Mouse (Mus musculus) cortical plate, adult 2 months (tissue): ENCODE measurements around the gene Fam213a. TPM values are rescaled to one million over a fixed set of nuclear protein-coding genes. Genes with fewer than 3 reads are reported as not detected.

Source experiments
- H3K27ac ChIP-seq: fragments of 200-500 bp; 2 replicates; pipeline ENCODE4 v1.5.1; 2012; ENCODE audit warnings: low read length, control low read depth, inconsistent platforms; ENCODE audit not compliant: insufficient read depth
- H3K4me1 ChIP-seq: fragments of 200-500 bp; 2 replicates; pipeline ENCODE4 v1.6.1; 2011; ENCODE audit warnings: low read length; ENCODE audit not compliant: control insufficient read depth, insufficient read depth
- H3K4me3 ChIP-seq: fragments of 200-500 bp; 2 replicates; pipeline ENCODE4 v1.5.1; 2011; ENCODE audit warnings: mild to moderate bottlenecking, low read length, control low read depth; ENCODE audit not compliant: insufficient read depth
- CTCF ChIP-seq: fragments of 200-500 bp; IDR thresholded peaks from 2 replicates; pipeline ENCODE4 v1.5.1; 2011; ENCODE audit warnings: mild to moderate bottlenecking, control low read depth, low read length; ENCODE audit not compliant: insufficient read depth; ENCODE audit errors: extremely low read depth
- POLR2A ChIP-seq: fragments of 200-500 bp; IDR thresholded peaks from 2 replicates; pipeline ENCODE4 v1.6.1; 2011; ENCODE audit warnings: mild to moderate bottlenecking, low read length, control low read depth; ENCODE audit not compliant: insufficient read depth; ENCODE audit errors: extremely low read depth
- polyA plus RNA-seq: library from polyadenylated mRNA; depleted of rRNA; stranded (reverse); fragments of >200 nt; gene quantifications from 2 replicates; pipeline ENCODE4 v1.2.3, GENCODE M21; 2012

The Fam213a gene
- polyA plus RNA-seq, 1 experiment, result 125 TPM

DNA sequence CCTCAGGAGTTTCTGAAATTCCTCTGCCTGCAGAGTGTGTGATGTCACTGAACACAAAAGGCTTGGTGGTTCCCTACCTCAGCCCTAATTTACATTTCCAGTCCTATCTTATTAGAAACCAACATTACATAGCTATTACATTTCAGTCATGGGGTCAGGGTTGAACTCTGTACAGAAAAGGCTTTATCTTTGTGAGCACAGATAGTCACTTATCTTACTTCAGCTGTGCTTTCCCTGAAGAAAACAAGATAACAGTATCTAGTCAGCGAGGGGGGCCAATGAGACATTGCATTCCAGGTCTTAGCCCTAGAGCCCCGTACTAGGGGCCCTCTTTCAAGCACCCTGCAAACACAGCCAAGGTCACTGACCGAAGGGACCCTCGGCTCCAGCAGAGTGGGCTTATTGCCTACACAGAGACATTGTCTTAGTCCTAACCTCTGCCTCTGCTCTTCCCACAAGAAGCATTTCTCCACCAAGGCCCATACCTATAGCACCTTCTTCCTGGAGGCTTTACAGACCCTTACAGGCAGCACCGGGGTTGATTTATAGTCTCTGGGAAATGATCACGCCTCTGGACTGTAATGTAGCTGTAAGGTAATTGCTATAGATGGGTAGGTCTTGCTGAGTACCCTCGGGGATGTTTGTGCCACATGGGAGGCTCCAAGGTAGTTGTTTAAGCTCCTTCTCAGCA lies 12.2 kb upstream of the Fam213a start:
- no peak overlapping the region for H3K4me3 ChIP-seq
- H3K4me1 ChIP-seq, result no peaks in the 10 kb centered on the region
- TF ChIP-seq CTCF (no peak), POLR2A (no peak)
- no peak overlapping the region for H3K27ac ChIP-seq

DNA sequence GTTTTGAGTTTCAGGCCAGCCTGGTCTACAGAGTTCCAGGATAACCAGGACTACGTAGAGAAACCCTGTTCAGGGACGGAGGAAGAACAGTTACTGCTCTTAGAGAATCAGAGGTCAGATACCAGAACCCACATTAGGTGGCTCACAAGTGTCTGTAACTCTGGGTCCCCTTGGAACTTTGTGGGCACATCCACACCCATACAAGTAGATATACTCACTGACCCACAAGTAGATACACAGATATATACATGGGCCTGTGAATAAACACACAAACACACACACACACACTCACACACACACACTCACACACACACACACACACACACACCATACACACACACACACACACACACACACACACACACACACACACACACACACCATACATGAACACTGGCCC lies 11.5 kb upstream of the Fam213a start:
- no peaks in the 10 kb centered on the region for H3K4me1 ChIP-seq
- H3K27ac ChIP-seq, result no peak overlapping the region
- TF ChIP-seq POLR2A (no peak), CTCF (no peak)
- no peak overlapping the region for H3K4me3 ChIP-seq

DNA sequence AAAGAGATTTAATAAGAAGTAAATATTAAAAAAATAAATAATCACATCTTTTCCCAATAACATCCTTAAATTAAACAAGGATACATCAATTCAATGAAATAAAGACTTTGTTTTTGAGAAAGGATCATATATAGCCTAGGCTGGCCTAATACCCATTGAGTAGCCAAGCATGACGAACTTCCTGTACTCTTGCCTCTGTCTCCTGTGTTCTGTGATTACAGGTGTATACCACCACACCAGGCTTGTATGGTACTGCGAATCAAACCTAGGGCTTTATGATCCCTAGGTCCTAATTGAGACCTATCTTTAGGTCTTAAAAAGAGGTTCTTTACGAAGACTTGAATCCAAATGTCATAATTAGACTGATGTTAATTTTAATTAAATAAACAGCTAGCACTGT lies 7.7 kb upstream of the Fam213a start:
- TF ChIP-seq CTCF (no peak), POLR2A (no peak)
- Histone ChIP-seq H3K4me3 (no peak overlapping the region), H3K27ac (no peak overlapping the region), H3K4me1 (no peaks in the 10 kb centered on the region)

DNA sequence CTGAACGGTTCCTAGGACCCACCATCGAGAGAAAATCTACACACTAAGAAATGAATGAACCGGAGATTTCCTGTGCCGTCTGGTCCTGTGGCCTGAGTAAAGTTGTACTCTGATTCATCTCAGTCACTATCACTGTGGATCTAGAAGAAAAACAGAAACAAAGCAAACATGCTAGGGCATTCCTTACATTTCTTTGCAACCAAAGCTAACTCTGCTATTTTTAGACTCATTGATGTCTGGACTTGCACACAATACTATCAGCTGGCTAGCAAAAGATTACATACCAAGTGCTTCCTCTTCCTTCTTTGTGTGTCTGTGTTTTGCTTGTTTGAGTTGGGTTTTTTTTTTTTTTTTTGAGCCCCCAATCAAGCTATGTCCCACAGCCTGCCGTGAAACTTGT lies 3.9 kb upstream of the Fam213a start:
- Histone ChIP-seq H3K4me3 (no peak overlapping the region), H3K27ac (no peak overlapping the region), H3K4me1 (peaks cover 3% of the 10 kb centered on the region; the same call in 1 of the 2 replicates)
- TF ChIP-seq CTCF (no peak), POLR2A (no peak)

DNA sequence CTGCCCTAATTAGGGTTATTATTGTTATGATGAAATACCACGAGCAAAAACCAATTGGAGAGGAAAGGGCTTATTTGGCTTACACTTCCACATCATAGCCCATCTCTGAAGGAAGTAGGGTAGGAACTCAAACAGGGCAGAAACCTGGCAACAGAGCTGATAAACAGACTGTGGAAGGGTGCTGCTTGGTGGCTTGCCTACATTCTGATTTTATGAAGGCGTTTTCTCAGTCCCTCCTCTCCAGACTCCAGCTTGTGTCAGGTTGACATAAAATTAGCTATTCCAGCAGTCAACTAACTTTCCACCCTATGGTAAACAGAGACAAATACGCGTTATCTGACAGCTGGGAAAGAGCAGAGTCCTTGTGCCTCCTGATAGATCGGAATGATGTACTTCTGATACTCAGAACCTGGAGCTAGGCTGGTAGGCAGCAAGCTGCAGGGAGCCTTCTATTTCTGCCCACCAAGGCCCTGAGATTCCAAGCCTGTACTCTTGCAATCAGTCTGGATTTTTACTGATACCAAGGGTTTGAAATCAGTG lies 1.2 kb upstream of the Fam213a start:
- H3K4me3 ChIP-seq, result no peak overlapping the region
- peaks cover 5% of the 10 kb centered on the region; the same call in 1 of the 2 replicates for H3K4me1 ChIP-seq
- TF ChIP-seq CTCF, result no peak
- TF ChIP-seq POLR2A, result no peak
- H3K27ac ChIP-seq, result 0 out of 2 replicates have a peak overlapping the region, but pooled peaks have one; percentile 57

DNA sequence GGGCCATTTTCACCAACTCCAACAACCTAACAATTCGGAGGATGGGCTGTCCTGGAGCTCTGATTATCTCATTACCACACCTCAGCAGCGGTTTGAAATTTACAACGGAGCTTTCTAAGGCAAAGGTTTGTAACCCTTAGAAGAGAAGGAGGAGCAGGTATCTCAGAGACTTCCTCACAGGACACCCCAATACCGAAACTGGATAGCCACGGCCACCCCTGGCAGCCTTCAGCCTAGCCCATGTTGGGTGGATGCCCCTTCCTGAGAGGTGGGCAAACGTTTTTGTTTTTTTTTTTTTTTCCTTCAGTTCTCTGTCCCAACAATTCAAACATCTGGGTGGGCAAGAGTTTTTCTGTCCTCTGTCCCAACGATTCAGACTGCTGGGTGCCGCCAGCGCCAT lies 445 bp downstream of the Fam213a start:
- peak overlapping the region; percentile 43 for H3K27ac ChIP-seq

DNA sequence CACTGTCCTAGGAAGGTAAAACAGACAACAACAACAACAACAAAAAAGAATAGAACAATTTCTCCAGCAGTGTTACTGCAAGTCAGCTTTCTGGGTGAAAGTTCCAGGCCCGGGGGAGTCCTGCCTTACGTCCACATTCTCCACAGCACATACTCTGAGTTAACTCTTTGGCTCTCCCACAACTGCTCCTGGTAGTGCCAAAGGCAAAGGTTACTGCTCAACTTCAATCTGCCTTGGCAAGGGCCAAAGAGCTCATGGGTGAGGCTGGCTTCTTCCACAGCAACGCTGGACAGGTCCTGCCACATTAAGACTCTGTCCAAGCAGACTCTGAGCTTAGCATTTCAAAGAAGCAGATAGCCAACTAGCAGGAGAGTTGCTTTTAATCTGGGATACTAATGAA lies 1.7 kb downstream of the Fam213a start:
- TF ChIP-seq POLR2A, result no peak
- TF ChIP-seq CTCF, result no peak

More for the DNA sequence above, 445 bp downstream of the Fam213a start:
- Histone ChIP-seq H3K4me3 (peak overlapping the region; percentile 78), H3K4me1 (peaks cover 6% of the 10 kb centered on the region; the same call in 1 of the 2 replicates)
- no peak for TF ChIP-seq CTCF
- TF ChIP-seq POLR2A, result no peak

DNA sequence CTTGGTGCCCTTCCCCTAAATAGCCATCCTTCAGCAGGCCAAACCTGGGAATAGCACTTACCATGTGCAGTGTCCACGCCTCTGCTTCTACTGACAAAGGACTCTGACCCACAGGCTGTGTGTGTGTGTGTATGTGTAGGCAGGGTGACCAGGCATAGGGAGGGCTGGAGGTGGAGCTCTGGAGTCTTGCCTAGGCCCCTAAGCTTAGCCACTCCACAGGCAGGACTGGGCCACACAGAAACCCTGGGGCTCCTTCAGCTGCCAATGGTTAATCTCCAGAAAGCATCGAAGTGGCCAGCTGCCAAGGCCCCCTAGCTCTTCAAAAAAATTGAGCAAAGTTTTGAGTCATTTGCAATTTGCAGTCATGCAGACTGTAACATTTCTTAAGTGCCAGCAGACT lies 5.5 kb downstream of the Fam213a start:
- peaks cover 5% of the 10 kb centered on the region; the same call in 1 of the 2 replicates for H3K4me1 ChIP-seq
- H3K27ac ChIP-seq, result no peak overlapping the region
- H3K4me3 ChIP-seq, result no peak overlapping the region
- TF ChIP-seq CTCF, result no peak

More for the DNA sequence above, 1.7 kb downstream of the Fam213a start:
- Histone ChIP-seq H3K4me3 (no peak overlapping the region), H3K27ac (no peak overlapping the region), H3K4me1 (peaks cover 6% of the 10 kb centered on the region; the same call in 1 of the 2 replicates)

DNA sequence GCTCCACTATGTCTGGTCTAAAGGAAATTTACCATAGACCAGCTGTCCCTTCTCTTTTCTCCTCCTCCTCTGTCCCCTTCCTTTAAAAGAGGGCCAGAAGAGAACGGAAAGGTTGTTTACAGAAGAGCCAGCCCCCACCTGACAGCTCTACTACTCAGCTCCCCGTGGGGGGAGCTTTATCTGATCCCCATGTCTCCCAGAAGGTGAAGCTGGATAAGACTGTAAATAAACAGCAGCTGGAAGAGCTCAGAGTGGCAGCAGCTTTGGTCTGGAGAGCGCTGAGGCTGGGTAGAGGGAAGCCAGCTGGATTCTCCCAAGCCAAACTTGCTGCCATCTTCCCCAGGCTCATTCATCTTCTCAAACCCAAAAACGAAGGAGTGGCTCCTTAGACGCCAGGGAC lies 5.9 kb downstream of the Fam213a start:
- Histone ChIP-seq H3K27ac (no peak overlapping the region), H3K4me3 (no peak overlapping the region), H3K4me1 (peaks cover 3% of the 10 kb centered on the region; the same call in 1 of the 2 replicates)
- TF ChIP-seq POLR2A (no peak), CTCF (no peak)

DNA sequence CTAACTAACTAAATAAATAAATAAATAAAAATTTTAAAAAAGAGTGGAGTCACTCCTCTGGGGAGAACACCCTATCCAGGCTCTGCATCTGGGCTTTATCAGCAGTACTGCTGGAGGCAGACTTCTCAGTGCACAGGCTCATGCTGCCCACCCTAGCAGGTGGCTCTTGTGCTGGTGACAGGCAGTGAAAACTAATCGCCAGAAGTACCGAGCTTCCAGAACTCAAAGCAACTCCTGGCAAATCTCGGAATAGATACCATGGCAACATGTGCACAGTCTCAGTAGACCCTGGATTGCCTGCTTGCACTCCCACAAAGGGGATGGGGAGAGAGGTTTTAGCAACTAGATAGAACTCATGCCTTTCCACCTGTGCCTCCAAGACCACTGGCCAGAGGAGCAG lies 6.7 kb downstream of the Fam213a start:
- no peak overlapping the region for H3K4me3 ChIP-seq
- no peak for TF ChIP-seq CTCF
- no peak for TF ChIP-seq POLR2A
- H3K27ac ChIP-seq, result no peak overlapping the region
- peaks cover 2% of the 10 kb centered on the region; the same call in 1 of the 2 replicates for H3K4me1 ChIP-seq

DNA sequence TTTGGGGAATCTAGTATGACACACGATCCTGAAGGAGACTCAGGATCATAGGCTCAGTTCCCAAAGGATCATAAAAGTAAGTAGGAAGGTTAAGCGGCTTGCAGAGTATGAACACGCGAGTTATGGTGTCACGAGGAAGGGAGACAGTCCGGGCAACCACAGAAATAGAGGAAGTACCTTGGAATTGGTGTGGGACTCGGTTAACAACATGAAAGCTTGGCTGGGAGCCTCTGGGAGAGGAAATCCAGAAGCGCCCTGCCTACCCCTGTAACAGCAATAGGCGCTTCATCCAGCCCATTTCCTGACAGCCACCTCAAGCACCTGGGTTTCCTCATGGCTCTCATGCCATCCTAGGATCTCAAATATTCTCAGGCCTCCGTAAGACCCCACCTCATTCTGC lies 7.3 kb downstream of the Fam213a start:
- Histone ChIP-seq H3K4me1 (peaks cover 2% of the 10 kb centered on the region; the same call in 1 of the 2 replicates), H3K4me3 (no peak overlapping the region), H3K27ac (no peak overlapping the region)
- TF ChIP-seq CTCF (no peak), POLR2A (no peak)
